Mouse (Mus musculus): ENCODE data around the gene Plcd3. TPM values are rescaled to one million over a fixed set of nuclear protein-coding genes. Genes with fewer than 3 reads are reported as not detected.

Gene Plcd3
- polyA plus RNA-seq, 1 experiment, result not detected

- WGBS, result under 1% methylated on average over 35 of the region's 35 CpGs
- Histone ChIP-seq H3K27ac (ENCODE audit: insufficient read depth, low read depth, low read length) (no peak overlapping the region; the same call in 1 of the 2 replicates), H3K4me1 (ENCODE audit: control insufficient read depth, insufficient read depth, low read length) (peaks cover 26% of the 10 kb centered on the region), H3K4me3 (ENCODE audit: insufficient read depth, low read depth, low read length) (peak overlapping the region; percentile 63)
- TF ChIP-seq POLR2A (IDR thresholded peaks at IDR 0.05; ENCODE audit: insufficient read depth, low read depth, low read length) (no peak), CTCF (IDR thresholded peaks at IDR 0.05; ENCODE audit: insufficient read depth, low read depth, low read length) (peak; percentile 100)
These were observed 1.4 kb upstream of the Plcd3 start for GRCm38 (mm10) chr11:103102725-103103349.

GRCm38 (mm10) chr11:103101866-103102501, 526 bp upstream of the Plcd3 start:
- WGBS, result 1% methylated on average over 30 of the region's 30 CpGs
- peak overlapping the region; percentile 55 for H3K4me3 ChIP-seq (ENCODE audit: insufficient read depth, low read depth, low read length)
- TF ChIP-seq POLR2A (IDR thresholded peaks at IDR 0.05; ENCODE audit: insufficient read depth, low read depth, low read length) (no peak), CTCF (IDR thresholded peaks at IDR 0.05; ENCODE audit: insufficient read depth, low read depth, low read length) (no peak)
- H3K4me1 ChIP-seq (ENCODE audit: control insufficient read depth, insufficient read depth, low read length), result peaks cover 26% of the 10 kb centered on the region
- peak overlapping the region; percentile 11; the same call in 1 of the 2 replicates for H3K27ac ChIP-seq (ENCODE audit: insufficient read depth, low read depth, low read length)

- Histone ChIP-seq H3K4me3 (ENCODE audit: insufficient read depth, low read depth, low read length) (no peak overlapping the region), H3K27ac (ENCODE audit: insufficient read depth, low read depth, low read length) (no peak overlapping the region), H3K4me1 (ENCODE audit: control insufficient read depth, insufficient read depth, low read length) (peaks cover 22% of the 10 kb centered on the region)
- WGBS, result 84% methylated on average over 8 of the region's 8 CpGs
- TF ChIP-seq CTCF (IDR thresholded peaks at IDR 0.05; ENCODE audit: insufficient read depth, low read depth, low read length) (no peak), POLR2A (IDR thresholded peaks at IDR 0.05; ENCODE audit: insufficient read depth, low read depth, low read length) (no peak)
These were observed 1.1 kb downstream of the Plcd3 start for GRCm38 (mm10) chr11:103100361-103100760.

GRCm38 (mm10) chr11:103099352-103099940, 2.0 kb downstream of the Plcd3 start:
- peaks cover 25% of the 10 kb centered on the region for H3K4me1 ChIP-seq (ENCODE audit: control insufficient read depth, insufficient read depth, low read length)
- TF ChIP-seq POLR2A (IDR thresholded peaks at IDR 0.05; ENCODE audit: insufficient read depth, low read depth, low read length) (no peak), CTCF (IDR thresholded peaks at IDR 0.05; ENCODE audit: insufficient read depth, low read depth, low read length) (no peak)
- no peak overlapping the region for H3K27ac ChIP-seq (ENCODE audit: insufficient read depth, low read depth, low read length)
- WGBS, result 84% methylated on average over 12 of the region's 12 CpGs
- no peak overlapping the region for H3K4me3 ChIP-seq (ENCODE audit: insufficient read depth, low read depth, low read length)

- Histone ChIP-seq H3K4me1 (ENCODE audit: control insufficient read depth, insufficient read depth, low read length) (peaks cover 21% of the 10 kb centered on the region), H3K4me3 (ENCODE audit: insufficient read depth, low read depth, low read length) (no peak overlapping the region), H3K27ac (ENCODE audit: insufficient read depth, low read depth, low read length) (no peak overlapping the region)
- no peak for TF ChIP-seq POLR2A (IDR thresholded peaks at IDR 0.05; ENCODE audit: insufficient read depth, low read depth, low read length)
- no peak for TF ChIP-seq CTCF (IDR thresholded peaks at IDR 0.05; ENCODE audit: insufficient read depth, low read depth, low read length)
- WGBS, result 82% methylated on average over 11 of the region's 11 CpGs
These were observed 2.8 kb downstream of the Plcd3 start for GRCm38 (mm10) chr11:103098531-103099190.

- 62% methylated on average over 22 of the region's 22 CpGs for WGBS
- TF ChIP-seq POLR2A (IDR thresholded peaks at IDR 0.05; ENCODE audit: insufficient read depth, low read depth, low read length) (no peak), CTCF (IDR thresholded peaks at IDR 0.05; ENCODE audit: insufficient read depth, low read depth, low read length) (no peak)
These were observed 4.2 kb downstream of the Plcd3 start for GRCm38 (mm10) chr11:103096979-103097894.

GRCm38 (mm10) chr11:103095801-103096200, 5.7 kb downstream of the Plcd3 start:
- Histone ChIP-seq H3K4me3 (ENCODE audit: insufficient read depth, low read depth, low read length) (no peak overlapping the region), H3K4me1 (ENCODE audit: control insufficient read depth, insufficient read depth, low read length) (peaks cover 10% of the 10 kb centered on the region), H3K27ac (ENCODE audit: insufficient read depth, low read depth, low read length) (no peak overlapping the region)
- TF ChIP-seq POLR2A (IDR thresholded peaks at IDR 0.05; ENCODE audit: insufficient read depth, low read depth, low read length) (no peak), CTCF (IDR thresholded peaks at IDR 0.05; ENCODE audit: insufficient read depth, low read depth, low read length) (no peak)
- WGBS, result 91% methylated on average over 6 of the region's 6 CpGs

More at GRCm38 (mm10) chr11:103096979-103097894, 4.2 kb downstream of the Plcd3 start:
- Histone ChIP-seq H3K27ac (ENCODE audit: insufficient read depth, low read depth, low read length) (no peak overlapping the region), H3K4me1 (ENCODE audit: control insufficient read depth, insufficient read depth, low read length) (peaks cover 15% of the 10 kb centered on the region), H3K4me3 (ENCODE audit: insufficient read depth, low read depth, low read length) (no peak overlapping the region)

- H3K4me3 ChIP-seq (ENCODE audit: insufficient read depth, low read depth, low read length), result no peak overlapping the region
- H3K4me1 ChIP-seq (ENCODE audit: control insufficient read depth, insufficient read depth, low read length), result peaks cover 10% of the 10 kb centered on the region
- no peak overlapping the region for H3K27ac ChIP-seq (ENCODE audit: insufficient read depth, low read depth, low read length)
- TF ChIP-seq CTCF (IDR thresholded peaks at IDR 0.05; ENCODE audit: insufficient read depth, low read depth, low read length), result no peak
- no peak for TF ChIP-seq POLR2A (IDR thresholded peaks at IDR 0.05; ENCODE audit: insufficient read depth, low read depth, low read length)
- WGBS, result 79% methylated on average over 9 of the region's 9 CpGs
These were observed 6.3 kb downstream of the Plcd3 start for GRCm38 (mm10) chr11:103095107-103095670.
